Mouse (Mus musculus) MEL (cell line): ENCODE data around the gene Tcirg1. TPM values are rescaled to one million over a fixed set of nuclear protein-coding genes. Genes with fewer than 3 reads are reported as not detected.

Experiments
- DNase-seq: peaks from one replicate; pipeline ENCODE4 v3.0.0; 2011; ENCODE audit warnings: low read depth, low spot score
- H3K27ac ChIP-seq: 2 replicates; pipeline ENCODE4 v1.5.1; 2012; ENCODE audit warnings: low read depth, mild to moderate bottlenecking, control low read depth, low read length, moderate library complexity; ENCODE audit not compliant: control insufficient read depth
- H3K27me3 ChIP-seq, 2 experiments: fragments of 150-350 bp in 1 of 2; sonication (generic) in 1 of 2; 2 replicates each; pipeline ENCODE4 v1.6.1; 2012; ENCODE audit warnings: low read length in 2 of 2, mild to moderate bottlenecking in 2 of 2, improper control_type of control experiment in 1 of 2, moderate library complexity in 1 of 2; ENCODE audit not compliant: insufficient read depth in 2 of 2, control insufficient read depth in 1 of 2
- H3K36me3 ChIP-seq, 2 experiments: 2 replicates each; pipeline ENCODE4 v1.6.1; 2012 to 2014; ENCODE audit warnings: low read length in 2 of 2, improper control_type of control experiment in 1 of 2, inconsistent platforms in 1 of 2, mild to moderate bottlenecking in 1 of 2; ENCODE audit not compliant: insufficient read depth in 2 of 2, control insufficient read depth in 1 of 2
- H3K4me1 ChIP-seq, 2 experiments: fragments of 150-350 bp in 1 of 2; sonication (generic) in 1 of 2; 2 replicates each; pipeline ENCODE4 v1.6.1; 2012; ENCODE audit warnings: low read length in 2 of 2, improper control_type of control experiment in 1 of 2, mild to moderate bottlenecking in 1 of 2; ENCODE audit not compliant: insufficient read depth in 2 of 2, control insufficient read depth in 1 of 2
- H3K4me3 ChIP-seq, 2 experiments: fragments of 150-350 bp in 1 of 2; sonication (generic) in 1 of 2; 2 replicates each; pipeline ENCODE4 v1.5.1; 2012; ENCODE audit warnings: low read depth in 2 of 2, low read length in 2 of 2, mild to moderate bottlenecking in 2 of 2, moderate library complexity in 2 of 2, control low read depth in 1 of 2, improper control_type of control experiment in 1 of 2; ENCODE audit not compliant: control insufficient read depth in 1 of 2, insufficient read depth in 1 of 2
- H3K79me2 ChIP-seq: 2 replicates; pipeline ENCODE4 v1.6.1; 2012; ENCODE audit warnings: mild to moderate bottlenecking, low read length, moderate library complexity; ENCODE audit not compliant: control insufficient read depth, poor library complexity, insufficient read depth
- H3K9ac ChIP-seq: 2 replicates; pipeline ENCODE4 v1.6.1; 2012; ENCODE audit warnings: low read depth, mild to moderate bottlenecking, control low read depth, low read length, moderate library complexity; ENCODE audit not compliant: control insufficient read depth, poor library complexity, severe bottlenecking
- H3K9me3 ChIP-seq: fragments of 150-350 bp; sonication (generic); replicated peaks from 2 replicates; pipeline ENCODE4 v1.6.1; 2012; ENCODE audit warnings: mild to moderate bottlenecking, low read length, improper control_type of control experiment, moderate library complexity; ENCODE audit not compliant: insufficient read depth
- CHD1 ChIP-seq: IDR thresholded peaks from 2 replicates; pipeline ENCODE4 v1.6.1; 2012; ENCODE audit warnings: low read depth, mild to moderate bottlenecking, inconsistent platforms, low read length, improper control_type of control experiment
- CTCF ChIP-seq, 3 experiments: IDR thresholded peaks in 2 of 3; conservative IDR thresholded peaks in 1 of 3; 2 replicates each; pipeline ENCODE4 v1.5.1; 2011 to 2012; ENCODE audit warnings: low read length in 3 of 3, low read depth in 2 of 3, mild to moderate bottlenecking in 2 of 3, improper control_type of control experiment in 1 of 3, inconsistent platforms in 1 of 3, mixed read lengths in 1 of 3, moderate library complexity in 1 of 3; ENCODE audit not compliant: control insufficient read depth in 1 of 3, insufficient read depth in 1 of 3, poor library complexity in 1 of 3, severe bottlenecking in 1 of 3
- EP300 ChIP-seq, 2 experiments: IDR thresholded peaks; 2 replicates each; pipeline ENCODE4 v1.6.1; 2011; ENCODE audit warnings: improper control_type of control experiment in 2 of 2, low read length in 2 of 2, low read depth in 1 of 2, mild to moderate bottlenecking in 1 of 2
- ETS1 ChIP-seq: IDR thresholded peaks from 2 replicates; pipeline ENCODE4 v1.6.1; 2012; ENCODE audit warnings: low read depth, mild to moderate bottlenecking, inconsistent platforms, low read length, improper control_type of control experiment, moderate library complexity
- HCFC1 ChIP-seq: IDR thresholded peaks from 2 replicates; pipeline ENCODE4 v1.6.1; 2012; ENCODE audit warnings: low read depth, mild to moderate bottlenecking, inconsistent platforms, low read length, improper control_type of control experiment, moderate library complexity
- JUND ChIP-seq: IDR thresholded peaks from 2 replicates; pipeline ENCODE4 v1.6.1; 2011; ENCODE audit warnings: low read depth, mild to moderate bottlenecking, improper control_type of control experiment, low read length
- KAT2A ChIP-seq: conservative IDR thresholded peaks from 2 replicates; pipeline ENCODE4 v1.6.1; 2012; ENCODE audit warnings: low read depth, low read length, improper control_type of control experiment, inconsistent platforms
- MEF2A ChIP-seq: IDR thresholded peaks from 2 replicates; pipeline ENCODE4 v1.6.1; 2014; ENCODE audit warnings: low read depth, mild to moderate bottlenecking, inconsistent platforms, low read length, improper control_type of control experiment; ENCODE audit not compliant: poor library complexity, insufficient replicate concordance, severe bottlenecking; ENCODE audit errors: extremely low read depth
- MYB ChIP-seq: IDR thresholded peaks from 2 replicates; pipeline ENCODE4 v1.6.1; 2011; ENCODE audit warnings: mild to moderate bottlenecking, low read depth, low read length, improper control_type of control experiment
- NELFE ChIP-seq: IDR thresholded peaks from 2 replicates; pipeline ENCODE4 v1.6.1; 2011; ENCODE audit warnings: low read depth, low read length, improper control_type of control experiment
- POLR2AphosphoS5 ChIP-seq: IDR thresholded peaks from 2 replicates; pipeline ENCODE4 v1.6.1; 2012; ENCODE audit warnings: low read depth, borderline replicate concordance, mild to moderate bottlenecking, inconsistent platforms, low read length, moderate library complexity, mixed read lengths
- RCOR1 ChIP-seq: IDR thresholded peaks from 2 replicates; pipeline ENCODE4 v1.6.1; 2012; ENCODE audit warnings: low read depth, mild to moderate bottlenecking, inconsistent platforms, low read length, improper control_type of control experiment
- TAL1 ChIP-seq: IDR thresholded peaks from 2 replicates; pipeline ENCODE4 v1.6.1; 2012; ENCODE audit warnings: mild to moderate bottlenecking, inconsistent platforms, low read length, moderate library complexity, mixed read lengths
- ZKSCAN1 ChIP-seq: IDR thresholded peaks from 2 replicates; pipeline ENCODE4 v1.6.1; 2012; ENCODE audit warnings: low read depth, mild to moderate bottlenecking, inconsistent platforms, low read length, improper control_type of control experiment, moderate library complexity
- ZMIZ1 ChIP-seq: IDR thresholded peaks from 2 replicates; pipeline ENCODE4 v1.6.1; 2012; ENCODE audit warnings: low read depth, mild to moderate bottlenecking, inconsistent platforms, low read length, improper control_type of control experiment, moderate library complexity
- polyA plus RNA-seq, 2 experiments: library from polyadenylated mRNA; stranded (reverse) in 1 of 2; unstranded in 1 of 2; fragments of >175 nt in 1 of 2; fragments of >200 nt in 1 of 2; gene quantifications; 2 replicates each; pipeline versions ENCODE4 v1.2.1 to v1.2.4; 2012; ENCODE audit warnings: low replicate concordance in 2 of 2, low read depth in 1 of 2; ENCODE audit not compliant: insufficient read length in 2 of 2, insufficient read depth in 1 of 2, missing spikeins in 1 of 2
- total RNA-seq: library from RNA; depleted of rRNA; stranded (reverse); fragments of 300-350 nt; gene quantifications from 2 replicates; pipeline ENCODE4 v1.2.3, GENCODE M21; 2012

The Tcirg1 gene
- total and polyA plus RNA-seq, 3 experiments, result 21.4 to 32.6 TPM; not detected in 1

GRCm38 (mm10) chr19:3924190-3924589, 17.3 kb upstream of the Tcirg1 start:
- Histone ChIP-seq H3K9me3 (no peaks in the 10 kb centered on the region), H3K79me2 (no peaks in the 10 kb centered on the region), H3K9ac (no peak overlapping the region), H3K27ac (no peak overlapping the region), H3K4me3 (no peak overlapping the region), H3K27me3 (no peaks in the 10 kb centered on the region), H3K4me1 (peaks cover 0 to 16% of the 10 kb centered on the region in 2 experiments; a peak in 2 of 4 replicates), H3K36me3 (no peaks in the 10 kb centered on the region)
- DNase-seq, result no peak
- TF ChIP-seq KAT2A (no peak), MYB (no peak), MEF2A (no peak), RCOR1 (no peak), ETS1 (no peak), HCFC1 (no peak), ZKSCAN1 (no peak)

- Histone ChIP-seq H3K27me3 (no peaks in the 10 kb centered on the region), H3K9me3 (no peaks in the 10 kb centered on the region), H3K4me1 (peaks cover 0 to 16% of the 10 kb centered on the region in 2 experiments; a peak in 2 of 4 replicates), H3K4me3 (no peak overlapping the region), H3K27ac (no peak overlapping the region), H3K9ac (no peak overlapping the region), H3K36me3 (no peaks in the 10 kb centered on the region), H3K79me2 (no peaks in the 10 kb centered on the region)
- DNase-seq, result no peak
- TF ChIP-seq KAT2A, result no peak
Observed at GRCm38 (mm10) chr19:3923586-3923985, 16.7 kb upstream of the Tcirg1 start.

- no peaks in the 10 kb centered on the region for H3K27me3 ChIP-seq
- H3K36me3 ChIP-seq, result no peaks in the 10 kb centered on the region
- no peak overlapping the region for H3K27ac ChIP-seq
- H3K9me3 ChIP-seq, result no peaks in the 10 kb centered on the region
- no peak overlapping the region for H3K4me3 ChIP-seq
- H3K79me2 ChIP-seq, result no peaks in the 10 kb centered on the region
- peaks cover 0 to 16% of the 10 kb centered on the region in 2 experiments; a peak in 2 of 4 replicates for H3K4me1 ChIP-seq
- TF ChIP-seq ETS1, result no peak
- no peak for TF ChIP-seq NELFE
- no peak for TF ChIP-seq ZMIZ1
- TF ChIP-seq EP300 (IDR thresholded peaks at IDR 0.05; ENCODE audit: low read depth in 1 of 2, low read length in 2 of 2), result no peak
- TF ChIP-seq CTCF (IDR thresholded peaks at IDR 0.05 in 2 of 3, conservative IDR thresholded peaks at IDR 0.05 in 1 of 3; ENCODE audit: control insufficient read depth in 1 of 3, insufficient read depth in 1 of 3, low read depth in 2 of 3, low read length in 3 of 3, poor library complexity in 1 of 3, severe bottlenecking in 1 of 3), result no peak
- no peak for TF ChIP-seq JUND
- TF ChIP-seq TAL1, result no peak
- TF ChIP-seq MEF2A, result no peak
- TF ChIP-seq CHD1, result no peak
- TF ChIP-seq POLR2AphosphoS5, result no peak
- TF ChIP-seq, all 39 proteins: peak for 0
- peak; percentile 26 for DNase-seq
- H3K9ac ChIP-seq, result no peak overlapping the region
Observed at GRCm38 (mm10) chr19:3922661-3923371, 15.9 kb upstream of the Tcirg1 start.
